Mouse (Mus musculus) MEL (cell line): Measurements from ENCODE around the gene Dgkz. TPM values are rescaled to one million over a fixed set of nuclear protein-coding genes. Genes with fewer than 3 reads are reported as not detected.

Source experiments
- DNase-seq: peaks from one replicate; pipeline ENCODE4 v3.0.0; 2011; ENCODE audit warnings: low read depth, low spot score
- H3K27ac ChIP-seq: 2 replicates; pipeline ENCODE4 v1.5.1; 2012; ENCODE audit warnings: low read depth, mild to moderate bottlenecking, control low read depth, low read length, moderate library complexity; ENCODE audit not compliant: control insufficient read depth
- H3K27me3 ChIP-seq, 2 experiments: fragments of 150-350 bp in 1 of 2; sonication (generic) in 1 of 2; 2 replicates each; pipeline ENCODE4 v1.6.1; 2012; ENCODE audit warnings: low read length in 2 of 2, mild to moderate bottlenecking in 2 of 2, improper control_type of control experiment in 1 of 2, moderate library complexity in 1 of 2; ENCODE audit not compliant: insufficient read depth in 2 of 2, control insufficient read depth in 1 of 2
- H3K36me3 ChIP-seq, 2 experiments: 2 replicates each; pipeline ENCODE4 v1.6.1; 2012 to 2014; ENCODE audit warnings: low read length in 2 of 2, improper control_type of control experiment in 1 of 2, inconsistent platforms in 1 of 2, mild to moderate bottlenecking in 1 of 2; ENCODE audit not compliant: insufficient read depth in 2 of 2, control insufficient read depth in 1 of 2
- H3K4me1 ChIP-seq, 2 experiments: fragments of 150-350 bp in 1 of 2; sonication (generic) in 1 of 2; 2 replicates each; pipeline ENCODE4 v1.6.1; 2012; ENCODE audit warnings: low read length in 2 of 2, improper control_type of control experiment in 1 of 2, mild to moderate bottlenecking in 1 of 2; ENCODE audit not compliant: insufficient read depth in 2 of 2, control insufficient read depth in 1 of 2
- H3K4me3 ChIP-seq, 2 experiments: fragments of 150-350 bp in 1 of 2; sonication (generic) in 1 of 2; 2 replicates each; pipeline ENCODE4 v1.5.1; 2012; ENCODE audit warnings: low read depth in 2 of 2, low read length in 2 of 2, mild to moderate bottlenecking in 2 of 2, moderate library complexity in 2 of 2, control low read depth in 1 of 2, improper control_type of control experiment in 1 of 2; ENCODE audit not compliant: control insufficient read depth in 1 of 2, insufficient read depth in 1 of 2
- H3K79me2 ChIP-seq: 2 replicates; pipeline ENCODE4 v1.6.1; 2012; ENCODE audit warnings: mild to moderate bottlenecking, low read length, moderate library complexity; ENCODE audit not compliant: control insufficient read depth, poor library complexity, insufficient read depth
- H3K9ac ChIP-seq: 2 replicates; pipeline ENCODE4 v1.6.1; 2012; ENCODE audit warnings: low read depth, mild to moderate bottlenecking, control low read depth, low read length, moderate library complexity; ENCODE audit not compliant: control insufficient read depth, poor library complexity, severe bottlenecking
- H3K9me3 ChIP-seq: fragments of 150-350 bp; sonication (generic); replicated peaks from 2 replicates; pipeline ENCODE4 v1.6.1; 2012; ENCODE audit warnings: mild to moderate bottlenecking, low read length, improper control_type of control experiment, moderate library complexity; ENCODE audit not compliant: insufficient read depth
- CHD1 ChIP-seq: IDR thresholded peaks from 2 replicates; pipeline ENCODE4 v1.6.1; 2012; ENCODE audit warnings: low read depth, mild to moderate bottlenecking, inconsistent platforms, low read length, improper control_type of control experiment
- CHD2 ChIP-seq: IDR thresholded peaks from 2 replicates; pipeline ENCODE4 v1.6.1; 2011; ENCODE audit warnings: low read length, improper control_type of control experiment
- EP300 ChIP-seq, 2 experiments: IDR thresholded peaks; 2 replicates each; pipeline ENCODE4 v1.6.1; 2011; ENCODE audit warnings: improper control_type of control experiment in 2 of 2, low read length in 2 of 2, low read depth in 1 of 2, mild to moderate bottlenecking in 1 of 2
- ETS1 ChIP-seq: IDR thresholded peaks from 2 replicates; pipeline ENCODE4 v1.6.1; 2012; ENCODE audit warnings: low read depth, mild to moderate bottlenecking, inconsistent platforms, low read length, improper control_type of control experiment, moderate library complexity
- GABPA ChIP-seq: IDR thresholded peaks from 2 replicates; pipeline ENCODE4 v1.6.1; 2012; ENCODE audit warnings: low read depth, mild to moderate bottlenecking, inconsistent platforms, low read length, improper control_type of control experiment, moderate library complexity
- HCFC1 ChIP-seq: IDR thresholded peaks from 2 replicates; pipeline ENCODE4 v1.6.1; 2012; ENCODE audit warnings: low read depth, mild to moderate bottlenecking, inconsistent platforms, low read length, improper control_type of control experiment, moderate library complexity
- MAFK ChIP-seq: IDR thresholded peaks from 2 replicates; pipeline ENCODE4 v1.6.1; 2011; ENCODE audit warnings: low read depth, mild to moderate bottlenecking, low read length, improper control_type of control experiment, borderline replicate concordance
- MAX ChIP-seq: IDR thresholded peaks from 2 replicates; pipeline ENCODE4 v1.6.1; 2011; ENCODE audit warnings: low read length, improper control_type of control experiment
- MAZ ChIP-seq: IDR thresholded peaks from 2 replicates; pipeline ENCODE4 v1.6.1; 2012; ENCODE audit warnings: low read depth, mild to moderate bottlenecking, inconsistent platforms, low read length, improper control_type of control experiment
- MYB ChIP-seq: IDR thresholded peaks from 2 replicates; pipeline ENCODE4 v1.6.1; 2011; ENCODE audit warnings: mild to moderate bottlenecking, low read depth, low read length, improper control_type of control experiment
- MYC ChIP-seq: IDR thresholded peaks from 2 replicates; pipeline ENCODE4 v1.6.1; 2011; ENCODE audit warnings: low read depth, mild to moderate bottlenecking, low read length, improper control_type of control experiment, moderate library complexity
- NELFE ChIP-seq: IDR thresholded peaks from 2 replicates; pipeline ENCODE4 v1.6.1; 2011; ENCODE audit warnings: low read depth, low read length, improper control_type of control experiment
- POLR2A ChIP-seq, 2 experiments: IDR thresholded peaks; 2 replicates each; pipeline ENCODE4 v1.6.1; 2011 to 2012; ENCODE audit warnings: low read length in 2 of 2, mild to moderate bottlenecking in 2 of 2, control low read depth in 1 of 2, improper control_type of control experiment in 1 of 2, low read depth in 1 of 2, moderate library complexity in 1 of 2; ENCODE audit not compliant: control insufficient read depth in 1 of 2, insufficient read depth in 1 of 2, poor library complexity in 1 of 2
- POLR2AphosphoS5 ChIP-seq: IDR thresholded peaks from 2 replicates; pipeline ENCODE4 v1.6.1; 2012; ENCODE audit warnings: low read depth, borderline replicate concordance, mild to moderate bottlenecking, inconsistent platforms, low read length, moderate library complexity, mixed read lengths
- RCOR1 ChIP-seq: IDR thresholded peaks from 2 replicates; pipeline ENCODE4 v1.6.1; 2012; ENCODE audit warnings: low read depth, mild to moderate bottlenecking, inconsistent platforms, low read length, improper control_type of control experiment
- SIN3A ChIP-seq: IDR thresholded peaks from 2 replicates; pipeline ENCODE4 v1.6.1; 2012; ENCODE audit warnings: low read length, improper control_type of control experiment, inconsistent platforms
- TAL1 ChIP-seq: IDR thresholded peaks from 2 replicates; pipeline ENCODE4 v1.6.1; 2012; ENCODE audit warnings: mild to moderate bottlenecking, inconsistent platforms, low read length, moderate library complexity, mixed read lengths
- TBP ChIP-seq: IDR thresholded peaks from 2 replicates; pipeline ENCODE4 v1.8.0; 2011; ENCODE audit warnings: low read depth, low read length, improper control_type of control experiment
- ZMIZ1 ChIP-seq: IDR thresholded peaks from 2 replicates; pipeline ENCODE4 v1.6.1; 2012; ENCODE audit warnings: low read depth, mild to moderate bottlenecking, inconsistent platforms, low read length, improper control_type of control experiment, moderate library complexity
- polyA plus RNA-seq, 2 experiments: library from polyadenylated mRNA; stranded (reverse) in 1 of 2; unstranded in 1 of 2; fragments of >175 nt in 1 of 2; fragments of >200 nt in 1 of 2; gene quantifications; 2 replicates each; pipeline versions ENCODE4 v1.2.1 to v1.2.4; 2012; ENCODE audit warnings: low replicate concordance in 2 of 2, low read depth in 1 of 2; ENCODE audit not compliant: insufficient read length in 2 of 2, insufficient read depth in 1 of 2, missing spikeins in 1 of 2
- total RNA-seq: library from RNA; depleted of rRNA; stranded (reverse); fragments of 300-350 nt; gene quantifications from 2 replicates; pipeline ENCODE4 v1.2.3, GENCODE M21; 2012

Gene Dgkz
- total and polyA plus RNA-seq, 3 experiments = 65.6 to 165 TPM; not detected in 1

GRCm38 (mm10) chr2:91953825-91954224, 21.8 kb downstream of the Dgkz start:
- no peaks in the 10 kb centered on the region for H3K9me3 ChIP-seq
- no peaks in the 10 kb centered on the region for H3K27me3 ChIP-seq
- peaks cover 0 to 38% of the 10 kb centered on the region in 2 experiments; a peak in 3 of 4 replicates for H3K36me3 ChIP-seq
- DNase-seq = no peak
- H3K4me1 ChIP-seq = peaks cover 16 to 54% of the 10 kb centered on the region in 2 experiments
- H3K79me2 ChIP-seq = peaks cover 35% of the 10 kb centered on the region
- H3K9ac ChIP-seq = no peak overlapping the region
- TF ChIP-seq MYC = no peak
- TF ChIP-seq ZMIZ1 = no peak
- no peak overlapping the region for H3K27ac ChIP-seq
- H3K4me3 ChIP-seq = no peak overlapping the region

GRCm38 (mm10) chr2:91950275-91951085, 25.2 kb downstream of the Dgkz start:
- Histone ChIP-seq H3K4me3 (peak overlapping the region; percentile 61 to 90), H3K79me2 (peaks cover 52% of the 10 kb centered on the region), H3K36me3 (peaks cover 0 to 30% of the 10 kb centered on the region in 2 experiments; a peak in 2 of 4 replicates), H3K27ac (peak overlapping the region; percentile 94)
- TF ChIP-seq MAX (0 out of 2 replicates have a peak, but pooled peaks have one; percentile 27), NELFE (peak; percentile 42; the same call in 1 of the 2 replicates), ETS1 (0 out of 2 replicates have a peak, but pooled peaks have one; percentile 28), POLR2AphosphoS5 (no peak), TBP (peak; percentile 23; the same call in 1 of the 2 replicates), GABPA (no peak), POLR2A (IDR thresholded peaks at IDR 0.05; ENCODE audit: control insufficient read depth in 1 of 2, insufficient read depth in 1 of 2, low read depth in 1 of 2, low read length in 2 of 2, poor library complexity in 1 of 2) (peak in 1 of 2 experiments; percentile 68; a peak in 2 of 4 replicates), MAZ (peak; percentile 62; the same call in 1 of the 2 replicates), SIN3A (peak; percentile 75), MAFK (no peak), HCFC1 (peak; percentile 57), CHD2 (peak; percentile 34), RCOR1 (0 out of 2 replicates have a peak, but pooled peaks have one; percentile 5), MYB (peak; percentile 65), CHD1 (no peak), EP300 (IDR thresholded peaks at IDR 0.05; ENCODE audit: low read depth in 1 of 2, low read length in 2 of 2) (peak in 1 of 2 experiments; percentile 42; a peak in 3 of 4 replicates), TAL1 (no peak)
- TF ChIP-seq, all 39 proteins: peak for 12
- peak overlapping the region; percentile 80 for H3K9ac ChIP-seq
- no peaks in the 10 kb centered on the region for H3K27me3 ChIP-seq
- H3K4me1 ChIP-seq = peaks cover 15 to 45% of the 10 kb centered on the region in 2 experiments; a peak in 3 of 4 replicates
- no peaks in the 10 kb centered on the region for H3K9me3 ChIP-seq
- peak; percentile 92 for DNase-seq
